Mouse (Mus musculus): ENCODE results near the gene Trim58. TPM values are rescaled to one million over a fixed set of nuclear protein-coding genes. Genes with fewer than 3 reads are reported as not detected.

Gene Trim58
- not detected in 2 replicates for polyA plus RNA-seq (2012; ENCODE audit: insufficient read depth, insufficient read length, missing spikeins)

DNA sequence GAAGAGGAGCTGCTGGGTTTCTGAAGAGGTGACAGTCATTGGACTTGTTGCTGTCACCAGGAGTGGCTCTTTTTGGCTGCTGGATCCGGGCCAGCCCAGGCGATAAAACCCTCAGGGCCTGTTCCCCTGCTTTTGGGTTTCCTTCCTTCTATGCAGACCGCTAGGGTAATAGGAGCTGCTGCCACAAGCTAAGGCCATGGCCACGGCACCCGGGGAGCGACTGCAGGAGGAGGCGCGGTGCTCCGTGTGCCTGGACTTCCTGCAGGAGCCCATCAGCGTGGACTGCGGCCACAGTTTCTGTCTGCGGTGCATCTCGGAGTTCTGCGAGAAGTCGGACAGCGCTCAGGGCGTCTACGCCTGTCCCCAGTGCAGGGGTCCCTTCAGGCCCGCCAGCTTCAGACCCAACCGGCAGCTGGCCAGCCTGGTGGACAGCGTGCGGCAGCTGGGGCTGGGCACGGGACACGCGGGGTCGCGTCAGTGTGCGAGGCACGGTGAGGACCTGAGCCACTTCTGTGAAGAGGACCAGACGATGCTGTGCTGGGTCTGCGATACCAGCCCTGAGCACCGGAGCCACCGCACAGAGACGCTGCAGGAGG lies at the start of gene Trim58:
TSS of gene Trim58 (plus strand) at position 194 of the 596 bp plus-strand sequence.
- Histone ChIP-seq H3K4me3 (ENCODE audit: insufficient read depth, low read length) (no peak within 1 kb of the TSS), H3K4me1 (ENCODE audit: control insufficient read depth, insufficient read depth, low read length) (no peaks in the 10 kb centered on the region)
- TF ChIP-seq POLR2A (IDR thresholded peaks at IDR 0.05; ENCODE audit: borderline replicate concordance, low read depth, low read length) (no peak), CTCF (IDR thresholded peaks at IDR 0.05; ENCODE audit: low read depth, low read length) (no peak)

DNA sequence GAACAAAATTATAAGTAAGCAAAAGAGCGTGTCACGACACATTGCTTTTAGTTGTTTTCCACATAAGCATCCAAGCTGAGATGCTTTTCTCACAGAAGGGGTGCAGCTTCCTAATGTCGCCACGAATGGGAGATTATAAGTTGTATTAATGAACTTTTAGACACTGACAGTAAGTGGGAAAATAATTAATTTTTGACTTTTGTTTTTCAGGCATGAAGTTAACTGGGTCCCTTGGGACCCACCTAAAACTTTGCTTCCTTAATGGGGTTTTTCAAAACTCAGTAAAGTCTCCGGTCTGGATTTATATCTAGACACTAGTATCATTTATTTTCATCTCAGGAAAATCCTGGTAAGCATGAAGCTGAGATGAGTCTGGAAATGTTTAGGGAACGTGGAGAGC lies 45.5 kb upstream of the Trim58 start, which contains the start of gene Olfr324:
TSS of gene Olfr324 (plus strand) at position 301 of the 400 bp plus-strand sequence.
- Histone ChIP-seq H3K4me3 (ENCODE audit: insufficient read depth, low read length) (no peak within 1 kb of the TSS), H3K4me1 (ENCODE audit: control insufficient read depth, insufficient read depth, low read length) (no peaks in the 10 kb centered on the region), H3K27ac (ENCODE audit: insufficient read depth, low read depth, low read length) (no peak within 1 kb of the TSS)
- TF ChIP-seq CTCF (IDR thresholded peaks at IDR 0.05; ENCODE audit: low read depth, low read length), result no peak

More for the DNA sequence above, at the start of gene Trim58:
- no peak within 1 kb of the TSS for H3K27ac ChIP-seq (ENCODE audit: insufficient read depth, low read depth, low read length)

DNA sequence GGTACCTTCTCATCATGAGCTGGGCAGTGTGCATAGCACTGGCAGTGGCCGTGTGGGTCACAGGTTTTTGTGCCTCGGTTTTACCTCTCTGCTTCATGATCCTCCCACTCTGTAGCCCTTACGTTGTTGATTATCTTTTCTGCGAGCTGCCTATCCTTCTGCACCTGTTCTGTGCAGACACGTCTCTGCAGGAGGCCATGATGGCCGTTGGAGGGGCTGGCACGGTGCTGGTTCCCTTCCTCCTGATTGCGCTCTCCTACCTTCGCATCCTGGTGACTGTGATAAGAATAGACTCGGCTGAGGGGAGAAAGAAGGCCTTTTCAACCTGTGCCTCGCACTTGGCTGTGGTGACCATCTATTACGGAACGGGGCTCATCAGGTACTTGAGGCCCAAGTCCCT lies 42.4 kb upstream of the Trim58 start:
- no peak for TF ChIP-seq POLR2A (IDR thresholded peaks at IDR 0.05; ENCODE audit: borderline replicate concordance, low read depth, low read length)
- TF ChIP-seq CTCF (IDR thresholded peaks at IDR 0.05; ENCODE audit: low read depth, low read length), result no peak
- Histone ChIP-seq H3K4me1 (ENCODE audit: control insufficient read depth, insufficient read depth, low read length) (no peaks in the 10 kb centered on the region), H3K27ac (ENCODE audit: insufficient read depth, low read depth, low read length) (no peak overlapping the region), H3K4me3 (ENCODE audit: insufficient read depth, low read length) (no peak overlapping the region)

DNA sequence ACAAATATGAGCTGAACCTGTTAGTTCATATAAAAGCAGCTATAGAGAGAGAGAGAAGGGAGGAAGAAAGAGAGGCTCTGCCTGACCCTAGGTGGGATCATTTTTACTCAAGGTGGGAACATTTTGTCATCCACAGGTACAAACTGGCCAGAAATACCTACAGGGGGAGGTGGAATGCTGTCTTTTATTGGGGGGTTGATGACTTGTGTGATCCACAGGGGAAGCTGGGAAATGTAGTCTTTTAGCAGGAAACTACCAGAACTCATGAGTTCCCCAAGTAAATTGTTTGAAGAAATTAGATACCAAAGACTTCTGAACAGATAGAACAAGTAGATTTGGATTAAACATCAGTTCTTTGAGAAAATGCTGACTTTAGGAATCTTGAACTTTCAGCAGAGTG lies 38.2 kb upstream of the Trim58 start:
- TF ChIP-seq POLR2A (IDR thresholded peaks at IDR 0.05; ENCODE audit: borderline replicate concordance, low read depth, low read length) (no peak), CTCF (IDR thresholded peaks at IDR 0.05; ENCODE audit: low read depth, low read length) (no peak)
- H3K4me3 ChIP-seq (ENCODE audit: insufficient read depth, low read length), result no peak overlapping the region
- H3K4me1 ChIP-seq (ENCODE audit: control insufficient read depth, insufficient read depth, low read length), result no peaks in the 10 kb centered on the region
- no peak overlapping the region for H3K27ac ChIP-seq (ENCODE audit: insufficient read depth, low read depth, low read length)

DNA sequence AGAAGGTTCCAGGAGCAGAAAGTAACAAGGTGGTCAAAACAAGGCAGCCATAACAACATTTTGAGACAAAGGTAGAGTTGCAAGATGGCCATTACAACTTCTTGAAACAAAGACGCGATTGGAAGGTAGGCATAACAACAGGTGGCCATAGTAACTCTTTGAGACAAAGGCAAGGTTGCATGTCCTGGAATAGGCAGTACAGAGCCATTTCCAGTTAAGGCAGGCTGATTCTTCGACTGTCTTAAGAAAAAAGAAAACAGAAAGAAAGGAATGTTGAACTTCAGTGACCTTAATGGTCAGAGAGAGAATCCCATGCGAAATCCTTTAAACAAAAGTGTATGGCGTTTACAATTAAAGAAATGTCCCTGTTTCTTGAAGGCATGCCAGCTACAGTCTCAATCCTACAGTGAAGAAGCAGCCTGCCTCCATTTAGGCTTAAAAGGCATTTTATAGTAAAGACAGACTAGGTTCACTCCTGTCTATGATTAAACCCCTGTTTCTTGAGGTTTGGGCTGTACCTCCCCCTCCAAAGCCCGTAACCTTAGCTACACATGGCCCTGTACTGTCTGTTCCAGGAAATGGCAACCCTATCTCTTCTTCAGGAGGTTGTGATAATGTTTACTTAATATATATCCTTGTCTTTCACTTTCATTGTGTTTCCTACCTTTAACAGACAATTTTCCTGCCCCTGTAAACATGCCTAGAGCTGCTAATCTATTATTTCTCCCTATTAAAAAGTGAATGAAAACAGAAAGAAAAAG lies 37.3 kb upstream of the Trim58 start:
- TF ChIP-seq POLR2A (IDR thresholded peaks at IDR 0.05; ENCODE audit: borderline replicate concordance, low read depth, low read length) (no peak), CTCF (IDR thresholded peaks at IDR 0.05; ENCODE audit: low read depth, low read length) (no peak)
- Histone ChIP-seq H3K27ac (ENCODE audit: insufficient read depth, low read depth, low read length) (no peak overlapping the region), H3K4me3 (ENCODE audit: insufficient read depth, low read length) (no peak overlapping the region), H3K4me1 (ENCODE audit: control insufficient read depth, insufficient read depth, low read length) (no peaks in the 10 kb centered on the region)

DNA sequence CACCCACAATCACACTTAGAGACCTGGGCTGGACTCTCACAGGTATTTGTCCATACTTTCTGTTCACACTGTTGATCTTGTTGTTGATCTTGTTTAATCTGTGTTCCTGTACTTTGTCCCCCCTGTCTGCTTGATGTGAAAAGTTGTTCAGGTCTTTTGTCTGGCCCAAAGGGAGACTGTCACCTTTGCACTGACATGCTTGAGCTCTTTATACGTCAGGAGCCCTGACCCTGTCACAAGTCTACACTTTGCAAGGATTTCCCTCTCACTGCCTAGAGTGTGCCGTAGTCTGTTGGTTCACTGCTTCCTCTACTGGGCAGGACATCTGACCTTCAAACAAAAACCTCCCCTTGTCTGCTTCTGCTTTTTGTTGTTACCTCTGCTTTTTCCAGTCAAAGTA lies 35.6 kb upstream of the Trim58 start:
- TF ChIP-seq CTCF (IDR thresholded peaks at IDR 0.05; ENCODE audit: low read depth, low read length), result no peak
- no peak for TF ChIP-seq POLR2A (IDR thresholded peaks at IDR 0.05; ENCODE audit: borderline replicate concordance, low read depth, low read length)
- no peak overlapping the region for H3K4me3 ChIP-seq (ENCODE audit: insufficient read depth, low read length)
- H3K27ac ChIP-seq (ENCODE audit: insufficient read depth, low read depth, low read length), result no peak overlapping the region
- no peaks in the 10 kb centered on the region for H3K4me1 ChIP-seq (ENCODE audit: control insufficient read depth, insufficient read depth, low read length)

DNA sequence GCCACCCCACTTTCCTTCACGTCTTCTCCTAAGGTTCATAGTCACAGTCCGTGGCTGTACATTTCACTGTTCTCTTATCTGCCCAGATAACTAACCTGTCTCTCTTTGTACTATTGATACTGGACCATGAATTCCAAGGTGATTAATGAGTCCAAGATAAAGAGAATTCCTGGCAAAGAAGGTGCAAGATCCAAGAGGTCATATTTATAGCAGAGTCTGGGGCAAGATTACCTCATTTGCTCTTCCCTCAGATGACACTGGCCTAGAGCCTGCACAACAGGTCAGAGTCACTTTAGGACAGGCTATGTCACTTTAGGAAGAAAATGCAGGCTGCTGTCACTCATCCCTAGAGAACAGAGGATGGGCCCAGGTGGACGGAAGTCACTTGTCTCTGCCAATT lies 35.0 kb upstream of the Trim58 start:
- no peak overlapping the region for H3K27ac ChIP-seq (ENCODE audit: insufficient read depth, low read depth, low read length)
- no peak for TF ChIP-seq POLR2A (IDR thresholded peaks at IDR 0.05; ENCODE audit: borderline replicate concordance, low read depth, low read length)
- no peak overlapping the region for H3K4me3 ChIP-seq (ENCODE audit: insufficient read depth, low read length)
- no peaks in the 10 kb centered on the region for H3K4me1 ChIP-seq (ENCODE audit: control insufficient read depth, insufficient read depth, low read length)

DNA sequence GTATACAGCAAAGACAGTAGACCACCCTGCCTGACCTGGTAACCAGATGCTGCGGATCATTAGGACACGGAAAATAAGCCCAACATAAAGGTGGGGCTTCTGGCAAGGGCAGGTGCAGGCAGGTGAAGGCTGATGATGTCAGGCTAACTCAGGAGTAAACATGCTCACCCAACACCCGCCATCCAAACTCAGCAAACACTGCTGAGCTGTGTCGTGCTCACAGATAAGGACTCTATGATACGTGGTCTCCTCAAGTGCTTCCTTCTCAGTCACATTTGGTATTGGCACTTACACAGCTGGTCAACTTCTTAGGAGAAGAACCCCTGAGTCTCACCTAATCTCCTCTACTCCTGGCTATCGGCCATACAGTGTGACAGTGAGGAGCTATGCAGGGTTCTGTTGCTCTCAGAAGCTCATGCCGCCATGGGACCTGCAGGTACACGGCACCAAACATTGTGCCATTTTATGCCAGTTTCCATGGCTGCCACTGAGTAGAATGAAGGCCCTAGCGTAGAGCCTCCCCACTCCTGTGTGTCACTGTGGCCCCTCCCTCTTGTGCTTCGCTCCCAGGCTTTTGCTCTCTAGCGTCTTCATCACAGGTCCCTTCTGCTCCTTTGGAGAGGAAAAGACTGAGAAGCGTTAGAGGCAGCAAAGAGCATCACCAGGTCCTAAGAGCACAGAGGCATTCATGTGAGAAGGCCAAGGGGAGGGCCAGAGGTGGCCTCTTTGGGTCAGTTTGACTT lies 33.9 kb upstream of the Trim58 start:
- no peak for TF ChIP-seq POLR2A (IDR thresholded peaks at IDR 0.05; ENCODE audit: borderline replicate concordance, low read depth, low read length)
- no peak for TF ChIP-seq CTCF (IDR thresholded peaks at IDR 0.05; ENCODE audit: low read depth, low read length)

DNA sequence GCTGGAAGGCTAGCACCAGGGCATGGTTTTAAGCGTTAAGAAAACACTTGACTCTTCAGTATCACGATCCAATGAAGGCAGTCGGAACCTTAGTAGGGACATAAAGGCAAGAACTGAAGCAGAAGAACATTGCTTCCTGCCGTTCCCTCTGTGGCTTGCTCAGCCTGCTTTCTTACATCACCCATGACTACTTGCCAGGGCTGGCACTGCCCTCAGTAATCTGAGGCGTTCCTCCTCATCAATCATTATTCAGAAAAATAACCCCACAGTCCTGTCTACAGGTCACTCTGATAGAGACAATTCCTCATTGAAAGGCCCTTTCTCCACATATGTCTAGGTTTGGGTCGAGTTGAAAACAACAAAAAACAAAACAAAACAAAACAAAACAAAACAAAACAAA lies 33.2 kb upstream of the Trim58 start:
- Histone ChIP-seq H3K4me1 (ENCODE audit: control insufficient read depth, insufficient read depth, low read length) (no peaks in the 10 kb centered on the region), H3K4me3 (ENCODE audit: insufficient read depth, low read length) (no peak overlapping the region), H3K27ac (ENCODE audit: insufficient read depth, low read depth, low read length) (no peak overlapping the region)
- TF ChIP-seq POLR2A (IDR thresholded peaks at IDR 0.05; ENCODE audit: borderline replicate concordance, low read depth, low read length) (no peak), CTCF (IDR thresholded peaks at IDR 0.05; ENCODE audit: low read depth, low read length) (no peak)

More for the DNA sequence above, 33.9 kb upstream of the Trim58 start:
- Histone ChIP-seq H3K27ac (ENCODE audit: insufficient read depth, low read depth, low read length) (no peak overlapping the region), H3K4me1 (ENCODE audit: control insufficient read depth, insufficient read depth, low read length) (no peaks in the 10 kb centered on the region), H3K4me3 (ENCODE audit: insufficient read depth, low read length) (no peak overlapping the region)

DNA sequence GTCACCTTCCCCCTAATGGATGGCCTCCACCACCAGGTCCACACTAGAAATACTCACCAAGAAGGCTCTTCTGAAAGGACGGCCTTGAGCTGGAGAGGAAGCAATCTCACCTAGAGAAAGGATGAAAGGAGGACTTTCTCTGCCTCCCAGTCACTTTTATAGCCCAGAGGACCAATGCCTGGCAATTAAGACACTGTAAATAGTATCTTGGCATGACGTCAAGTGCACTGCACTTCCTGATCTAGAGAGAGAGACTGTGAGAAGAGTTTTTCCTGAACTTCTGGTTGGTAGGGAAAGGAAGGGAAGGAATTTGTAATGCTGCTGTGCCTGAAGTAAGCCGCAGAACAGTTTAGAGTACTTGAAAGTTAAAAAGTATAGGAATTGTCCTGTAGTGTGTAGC lies 26.9 kb upstream of the Trim58 start:
- H3K4me1 ChIP-seq (ENCODE audit: control insufficient read depth, insufficient read depth, low read length), result no peaks in the 10 kb centered on the region
- H3K27ac ChIP-seq (ENCODE audit: insufficient read depth, low read depth, low read length), result no peak overlapping the region
- H3K4me3 ChIP-seq (ENCODE audit: insufficient read depth, low read length), result no peak overlapping the region
- TF ChIP-seq CTCF (IDR thresholded peaks at IDR 0.05; ENCODE audit: low read depth, low read length), result no peak
- TF ChIP-seq POLR2A (IDR thresholded peaks at IDR 0.05; ENCODE audit: borderline replicate concordance, low read depth, low read length), result no peak

Data from bone marrow macrophage, adult 2 months (primary cell).